Mouse (Mus musculus) myocyte (in vitro differentiated cells): ENCODE results near the gene Prdm13. TPM values are rescaled to one million over a fixed set of nuclear protein-coding genes. Genes with fewer than 3 reads are reported as not detected.
A peak's percentile ranks its signal among the peaks of the same experiment; 100 is the strongest.

Source experiments
- H3K27me3 ChIP-seq: one replicate; pipeline ENCODE4 v1.6.1; 2011; ENCODE audit not compliant: control insufficient read depth, insufficient read depth, insufficient read length
- H3K36me3 ChIP-seq: one replicate; pipeline ENCODE4 v1.6.1; 2011; ENCODE audit not compliant: control insufficient read depth, insufficient read depth
- H3K4me2 ChIP-seq: one replicate; pipeline ENCODE4 v1.6.1; 2011; ENCODE audit warnings: low read depth, control low read depth
- H3K4me3 ChIP-seq: one replicate; pipeline ENCODE4 v1.5.1; 2011; ENCODE audit warnings: mild to moderate bottlenecking, control low read depth, moderate library complexity
- H3K79me2 ChIP-seq: one replicate; pipeline ENCODE4 v1.6.1; 2011; ENCODE audit not compliant: control insufficient read depth, insufficient read depth
- H3ac ChIP-seq: one replicate; pipeline ENCODE4 v1.6.1; 2011; ENCODE audit not compliant: control insufficient read depth, insufficient read length
- CEBPB ChIP-seq: IDR thresholded peaks from 2 replicates; pipeline ENCODE4 v1.6.1; 2011; ENCODE audit warnings: mild to moderate bottlenecking, moderate library complexity; ENCODE audit not compliant: poor library complexity, insufficient read depth, severe bottlenecking
- E2F4 ChIP-seq: IDR thresholded peaks from one replicate; pipeline ENCODE4 v1.6.1; 2011; ENCODE audit warnings: mild to moderate bottlenecking, control low read depth, moderate library complexity; ENCODE audit not compliant: insufficient read depth
- MAX ChIP-seq: IDR thresholded peaks from one replicate; pipeline ENCODE4 v1.6.1; 2011; ENCODE audit warnings: low read depth, mild to moderate bottlenecking, control low read depth
- MYOD1 ChIP-seq, 3 experiments: IDR thresholded peaks; one replicate each; pipeline ENCODE4 v1.6.1; 2011; ENCODE audit warnings: control low read depth in 2 of 3, low read depth in 2 of 3, mild to moderate bottlenecking in 2 of 3, moderate library complexity in 1 of 3; ENCODE audit not compliant: insufficient read length in 2 of 3, control insufficient read depth in 1 of 3
- MYOG ChIP-seq, 3 experiments: IDR thresholded peaks; one replicate each; pipeline ENCODE4 v1.6.1; 2011; ENCODE audit warnings: control low read depth in 2 of 3, low read depth in 2 of 3, mild to moderate bottlenecking in 2 of 3; ENCODE audit not compliant: insufficient read length in 2 of 3, control insufficient read depth in 1 of 3, insufficient read depth in 1 of 3
- POLR2A ChIP-seq: IDR thresholded peaks from one replicate; pipeline ENCODE4 v1.6.1; 2011; ENCODE audit warnings: low read depth, mild to moderate bottlenecking, control low read depth, moderate library complexity; ENCODE audit not compliant: insufficient read length
- POLR2AphosphoS2 ChIP-seq: IDR thresholded peaks from one replicate; pipeline ENCODE4 v1.6.1; 2011; ENCODE audit warnings: low read depth, control low read depth; ENCODE audit not compliant: insufficient read length
- REST ChIP-seq: IDR thresholded peaks from one replicate; pipeline ENCODE4 v1.6.1; 2011; ENCODE audit warnings: mild to moderate bottlenecking, control low read depth, moderate library complexity; ENCODE audit not compliant: insufficient read depth, insufficient read length
- SRF ChIP-seq: IDR thresholded peaks from one replicate; pipeline ENCODE4 v1.6.1; 2011; ENCODE audit warnings: low read depth; ENCODE audit not compliant: control insufficient read depth, insufficient read length
- TCF12 ChIP-seq: IDR thresholded peaks from one replicate; pipeline ENCODE4 v1.6.1; 2011; ENCODE audit warnings: mild to moderate bottlenecking, control low read depth; ENCODE audit not compliant: poor library complexity, insufficient read depth, severe bottlenecking
- TCF3 ChIP-seq: IDR thresholded peaks from one replicate; pipeline ENCODE4 v1.6.1; 2011; ENCODE audit warnings: low read depth, control low read depth; ENCODE audit not compliant: insufficient read length
- USF1 ChIP-seq: IDR thresholded peaks from one replicate; pipeline ENCODE4 v1.6.1; 2011; ENCODE audit warnings: low read depth, mild to moderate bottlenecking, control low read depth, moderate library complexity
- polyA plus RNA-seq: library from polyadenylated mRNA; unstranded; fragments of >200 nt; fragmentation: generic; extraction: Trizol; gene quantifications from one replicate; pipeline ENCODE4 v1.2.1, GENCODE M21; 2012; ENCODE audit warnings: missing spikeins

Gene Prdm13
- not detected for polyA plus RNA-seq

DNA sequence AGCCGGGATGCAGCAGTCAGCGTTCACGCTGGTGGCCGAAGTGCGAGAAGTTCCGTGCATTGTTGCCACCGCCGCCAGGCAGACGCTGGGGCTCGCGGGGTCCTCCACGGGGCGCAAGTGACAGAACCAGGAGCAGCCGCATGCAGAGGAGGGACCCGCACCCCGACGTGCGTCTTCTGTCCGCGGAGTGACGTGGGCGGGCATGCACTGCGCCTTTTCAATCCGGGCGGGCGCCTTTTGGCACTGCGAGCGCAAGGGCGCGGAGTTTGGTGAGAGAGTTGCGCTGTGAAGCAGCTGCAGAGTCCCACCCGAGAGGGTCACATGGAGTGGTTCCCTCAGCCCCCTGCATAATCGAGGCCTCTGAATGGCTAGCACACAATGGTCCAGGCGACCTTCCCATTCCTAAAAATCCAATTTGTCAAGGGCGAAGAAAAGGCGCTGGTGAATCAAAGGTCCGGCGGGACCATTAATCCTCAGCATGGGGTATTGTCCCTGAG lies at the start of gene Prdm13:
Gene Prdm13, minus strand, starts transcription at position 369 of the 497 bp plus-strand sequence.
- Histone ChIP-seq H3ac (no peak within 1 kb of the TSS), H3K79me2 (no peaks in the 10 kb centered on the region), H3K27me3 (peaks cover 57% of the 10 kb centered on the region), H3K4me3 (no peak within 1 kb of the TSS), H3K36me3 (no peaks in the 10 kb centered on the region), H3K4me2 (no peak within 1 kb of the TSS)
- TF ChIP-seq MYOG (IDR thresholded peaks at IDR 0.05; ENCODE audit: control insufficient read depth in 1 of 3, insufficient read depth in 1 of 3, insufficient read length in 2 of 3, low read depth in 2 of 3) (no peak), POLR2A (no peak), USF1 (no peak), TCF12 (no peak), POLR2AphosphoS2 (no peak), SRF (no peak), REST (no peak)

DNA sequence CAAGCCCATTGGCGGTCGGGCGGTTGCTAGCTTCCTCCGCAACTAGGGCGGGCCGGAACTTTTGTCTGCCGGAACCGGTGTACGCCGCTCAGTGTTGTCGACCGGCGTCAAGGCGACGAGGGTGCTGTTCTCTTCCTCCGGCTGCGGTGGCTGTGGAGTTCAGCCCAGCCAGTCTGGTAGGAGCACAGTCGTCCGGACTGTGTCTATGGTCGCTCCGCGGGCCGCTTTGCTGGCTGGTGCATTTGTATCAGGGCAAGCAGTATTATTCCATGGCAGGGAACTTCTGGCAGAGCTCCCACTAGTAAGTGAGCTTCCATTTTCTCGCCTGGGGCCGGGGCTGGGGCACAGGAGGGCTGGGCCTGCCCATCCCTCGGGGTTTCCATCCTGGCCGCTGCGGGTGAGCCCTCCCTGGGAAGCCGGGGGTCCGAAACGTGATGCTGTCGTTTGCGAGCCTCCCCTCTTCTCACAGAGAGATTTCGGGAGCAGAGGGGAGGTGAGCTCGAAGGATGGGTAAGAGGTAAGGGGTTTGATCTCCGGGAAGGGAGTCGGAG lies 41.9 kb upstream of the Prdm13 start, which contains the start of gene Ccnc:
Gene Ccnc, plus strand, starts transcription at position 87 of the 551 bp plus-strand sequence.
- Histone ChIP-seq H3K27me3 (no peaks in the 10 kb centered on the region), H3K4me2 (peak within 1 kb of the TSS; percentile 88), H3K79me2 (peaks cover 26% of the 10 kb centered on the region), H3K4me3 (peak within 1 kb of the TSS; percentile 87), H3ac (peak within 1 kb of the TSS; percentile 41), H3K36me3 (peaks cover 1% of the 10 kb centered on the region)
- no peak for TF ChIP-seq MAX
- no peak for TF ChIP-seq TCF12
- TF ChIP-seq CEBPB: no peak
- TF ChIP-seq POLR2A: peak; percentile 98
- peak; percentile 98 for TF ChIP-seq POLR2AphosphoS2
- TF ChIP-seq TCF3: no peak
- TF ChIP-seq USF1: no peak
- peak; percentile 1 for TF ChIP-seq E2F4
- TF ChIP-seq REST: peak; percentile 60
- peak in 2 of 3 experiments; percentile 39 to 58 for TF ChIP-seq MYOG (IDR thresholded peaks at IDR 0.05; ENCODE audit: control insufficient read depth in 1 of 3, insufficient read depth in 1 of 3, insufficient read length in 2 of 3, low read depth in 2 of 3)
- peak in 2 of 3 experiments; percentile 18 to 37 for TF ChIP-seq MYOD1 (IDR thresholded peaks at IDR 0.05; ENCODE audit: control insufficient read depth in 1 of 3, insufficient read length in 2 of 3, low read depth in 2 of 3)
- peak; percentile 22 for TF ChIP-seq SRF

DNA sequence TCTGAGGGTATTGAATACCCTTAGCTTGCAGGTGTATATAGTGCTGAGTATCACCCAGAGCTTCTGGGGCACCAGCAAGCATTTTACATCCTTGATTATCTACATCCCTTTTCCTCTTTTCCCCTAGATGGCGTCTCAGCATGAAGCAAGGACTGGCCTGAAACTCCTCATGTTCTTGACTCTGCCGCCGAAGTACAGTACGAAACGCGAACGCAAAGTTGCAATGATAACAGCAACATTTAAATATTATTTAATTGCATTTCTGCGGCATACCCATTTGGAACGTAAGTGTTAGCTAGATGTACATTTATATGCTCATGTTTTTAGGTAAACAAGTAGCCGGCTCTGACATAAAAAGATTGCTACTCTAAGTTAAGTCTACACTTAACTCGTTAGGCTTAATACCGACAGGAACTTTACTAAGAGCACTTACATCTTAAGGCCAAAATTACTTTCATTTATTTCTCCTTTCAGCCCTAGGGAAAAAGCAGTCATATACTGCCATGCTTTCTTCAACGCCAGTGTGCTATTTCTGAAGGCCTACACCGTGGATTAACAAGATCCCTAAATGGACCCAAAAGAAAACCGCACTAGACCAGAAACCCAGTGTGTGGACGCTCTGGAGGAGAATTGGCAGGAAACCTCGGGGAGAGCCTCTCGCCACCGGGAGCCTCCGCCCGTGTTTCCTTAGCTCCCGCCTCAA lies 41.3 kb upstream of the Prdm13 start:
- Histone ChIP-seq H3K4me3 (peak overlapping the region; percentile 87), H3K4me2 (peak overlapping the region; percentile 73), H3K36me3 (no peaks in the 10 kb centered on the region), H3K27me3 (no peaks in the 10 kb centered on the region), H3K79me2 (peaks cover 26% of the 10 kb centered on the region), H3ac (peak overlapping the region; percentile 41)
- TF ChIP-seq USF1 (no peak), MAX (no peak), POLR2AphosphoS2 (no peak), SRF (no peak), REST (no peak), TCF3 (no peak), E2F4 (no peak), MYOG (IDR thresholded peaks at IDR 0.05; ENCODE audit: control insufficient read depth in 1 of 3, insufficient read depth in 1 of 3, insufficient read length in 2 of 3, low read depth in 2 of 3) (no peak), MYOD1 (IDR thresholded peaks at IDR 0.05; ENCODE audit: control insufficient read depth in 1 of 3, insufficient read length in 2 of 3, low read depth in 2 of 3) (no peak), POLR2A (no peak), TCF12 (no peak)

DNA sequence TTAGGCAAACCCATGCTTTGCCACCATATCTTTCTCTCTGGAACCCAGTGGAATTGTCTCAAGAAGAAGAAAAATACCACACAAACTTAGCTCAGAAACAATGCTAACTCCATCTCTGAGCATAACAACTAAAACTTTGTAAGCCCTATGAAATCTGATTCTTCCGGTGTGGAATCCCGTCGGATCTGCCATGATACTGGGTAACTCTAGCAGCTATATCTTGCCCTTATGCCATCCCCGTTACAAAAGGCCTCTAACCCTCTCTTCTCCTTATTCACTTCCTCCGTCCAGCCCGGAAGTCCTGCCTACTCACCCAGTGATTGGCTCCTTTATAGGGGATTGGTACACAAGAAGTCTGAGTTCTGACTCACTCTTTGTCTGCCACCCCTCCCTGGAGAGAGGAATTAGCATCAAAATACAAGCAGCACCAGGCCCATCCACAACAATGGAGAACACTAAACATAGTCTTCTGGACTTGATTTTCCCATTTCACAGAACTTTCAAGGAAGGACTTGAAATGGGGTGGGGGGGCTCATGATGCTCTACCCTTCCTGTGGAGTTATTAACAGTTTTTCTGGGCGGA lies 37.1 kb upstream of the Prdm13 start:
- H3K27me3 ChIP-seq: no peaks in the 10 kb centered on the region
- no peak overlapping the region for H3ac ChIP-seq
- H3K4me2 ChIP-seq: peak overlapping the region; percentile 55
- TF ChIP-seq E2F4: no peak
- TF ChIP-seq POLR2AphosphoS2: no peak
- TF ChIP-seq USF1: no peak
- TF ChIP-seq TCF3: no peak
- TF ChIP-seq POLR2A: no peak
- TF ChIP-seq SRF: no peak
- TF ChIP-seq TCF12: no peak
- no peak for TF ChIP-seq REST
- no peak for TF ChIP-seq CEBPB
- no peak for TF ChIP-seq MAX
- TF ChIP-seq MYOD1 (IDR thresholded peaks at IDR 0.05; ENCODE audit: control insufficient read depth in 1 of 3, insufficient read length in 2 of 3, low read depth in 2 of 3): no peak
- TF ChIP-seq MYOG (IDR thresholded peaks at IDR 0.05; ENCODE audit: control insufficient read depth in 1 of 3, insufficient read depth in 1 of 3, insufficient read length in 2 of 3, low read depth in 2 of 3): no peak
- no peak overlapping the region for H3K4me3 ChIP-seq
- no peaks in the 10 kb centered on the region for H3K36me3 ChIP-seq
- peaks cover 1% of the 10 kb centered on the region for H3K79me2 ChIP-seq
